Mouse (Mus musculus) cerebellum, postnatal 4 days (tissue): ENCODE data around the gene Tinagl1.

ENCODE experiments used
- DNase-seq, 2 experiments: peaks; one replicate each; pipeline ENCODE4 v3.0.0; 2022; ENCODE audit warnings: low spot score in 2 of 2, mixed read lengths in 1 of 2

Tinagl1 gene

GRCm38 (mm10) chr4:130177536-130177935 lies 2.6 kb upstream of the Tinagl1 start:
- no peak for DNase-seq

- no peak for DNase-seq
These were observed 2.2 kb upstream of the Tinagl1 start for GRCm38 (mm10) chr4:130177087-130177486.

GRCm38 (mm10) chr4:130176156-130176720 lies 1.3 kb upstream of the Tinagl1 start:
- no peak for DNase-seq

- DNase-seq, result no peak
These were observed 439 bp downstream of the Tinagl1 start for GRCm38 (mm10) chr4:130174335-130175031.

DNA sequence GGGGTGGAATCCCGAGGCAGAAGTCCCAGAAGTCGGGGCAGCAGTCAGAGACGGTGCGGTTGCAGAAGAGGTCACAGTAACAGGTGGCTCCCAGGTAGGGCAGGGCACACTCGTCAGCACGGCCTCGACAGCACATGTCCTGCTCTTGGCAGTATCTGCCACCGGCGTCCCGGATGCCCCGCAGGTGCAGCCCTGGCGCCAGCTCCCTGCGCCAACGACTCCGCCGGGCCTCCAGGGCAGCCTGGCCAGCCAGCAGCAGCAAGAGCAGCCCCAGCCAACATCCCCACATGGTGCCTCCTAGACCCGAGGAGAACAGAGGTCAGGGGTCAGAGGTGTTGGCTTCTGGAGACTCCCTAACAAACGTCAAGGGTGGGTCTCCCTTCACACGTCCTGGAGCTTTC lies 1.0 kb downstream of the Tinagl1 start:
- DNase-seq, result no peak

DNA sequence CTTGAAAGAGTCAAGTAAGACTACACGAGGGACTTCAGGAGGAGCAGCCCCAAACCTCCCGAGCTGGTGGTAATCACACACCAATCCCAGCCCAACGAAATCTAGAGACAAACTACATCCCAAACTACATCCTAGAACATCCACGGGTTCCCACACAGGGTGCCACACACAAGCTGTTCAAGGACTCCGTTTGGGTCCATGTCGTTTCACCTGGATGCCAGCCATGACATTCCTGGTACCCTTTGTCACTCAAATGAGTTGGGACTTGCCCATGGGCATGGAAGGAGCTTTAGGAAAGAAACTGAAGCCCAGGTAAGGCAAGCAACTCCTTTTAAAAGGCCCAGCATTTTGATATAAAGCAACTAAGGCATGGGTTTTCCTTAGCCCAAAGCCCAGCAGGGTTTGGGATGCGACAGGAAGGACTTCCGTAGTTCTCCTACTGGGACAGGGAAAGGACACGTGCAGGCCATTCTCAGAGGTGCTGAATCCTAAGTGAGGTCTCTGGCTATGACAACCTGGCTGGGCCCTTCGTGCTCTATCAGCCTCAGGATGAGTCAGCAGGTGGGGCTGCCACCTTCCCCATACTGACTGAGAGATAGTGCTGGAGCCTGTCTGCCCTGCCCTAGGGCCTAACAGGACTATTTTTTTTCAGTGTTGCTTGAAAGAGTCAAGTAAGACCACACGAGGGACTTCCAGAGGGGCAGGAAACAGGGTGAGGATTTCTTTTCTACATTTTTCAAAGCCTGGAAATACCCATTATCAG lies 1.7 kb downstream of the Tinagl1 start:
- DNase-seq, result no peak

DNA sequence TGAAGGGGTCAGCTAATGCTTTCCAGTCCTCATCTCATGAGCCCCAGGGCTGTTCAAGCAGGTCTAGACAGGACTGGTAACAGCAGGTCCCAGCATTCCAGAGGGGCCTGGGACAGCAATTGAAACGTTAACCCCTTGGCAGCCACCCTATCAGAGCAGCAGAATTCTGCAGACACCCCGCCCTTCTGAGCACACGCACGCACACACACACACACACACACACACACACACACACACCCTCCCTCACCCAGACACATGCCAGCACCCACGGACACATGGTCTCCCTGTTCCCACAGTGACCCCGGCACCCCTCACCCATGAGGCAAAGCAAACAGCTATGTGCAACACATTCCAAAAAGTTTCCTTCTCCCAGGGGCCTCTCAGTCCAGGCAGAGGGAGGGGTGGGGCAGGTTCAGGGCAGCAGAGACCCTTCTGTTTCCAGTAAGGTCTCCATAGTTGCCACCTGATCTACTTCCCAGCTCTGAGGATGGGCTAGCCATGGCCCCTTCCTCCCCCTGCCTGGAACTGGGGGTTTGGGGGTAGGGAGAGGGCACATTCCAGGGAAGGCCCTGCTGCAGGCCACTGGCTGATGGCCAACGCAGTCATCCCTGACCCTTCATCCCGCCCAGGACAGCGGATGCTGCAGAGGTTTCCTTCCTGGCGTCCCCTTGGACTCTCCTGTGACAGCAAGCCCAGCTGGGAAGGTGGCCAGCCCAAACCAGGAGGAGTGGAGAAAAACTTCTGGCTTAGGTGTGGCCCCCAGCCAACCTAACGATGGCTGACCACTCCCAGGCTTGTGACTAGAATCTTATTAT lies 2.8 kb downstream of the Tinagl1 start:
- DNase-seq, result no peak

GRCm38 (mm10) chr4:130170362-130170761 lies 4.6 kb downstream of the Tinagl1 start:
- DNase-seq, result no peak

DNA sequence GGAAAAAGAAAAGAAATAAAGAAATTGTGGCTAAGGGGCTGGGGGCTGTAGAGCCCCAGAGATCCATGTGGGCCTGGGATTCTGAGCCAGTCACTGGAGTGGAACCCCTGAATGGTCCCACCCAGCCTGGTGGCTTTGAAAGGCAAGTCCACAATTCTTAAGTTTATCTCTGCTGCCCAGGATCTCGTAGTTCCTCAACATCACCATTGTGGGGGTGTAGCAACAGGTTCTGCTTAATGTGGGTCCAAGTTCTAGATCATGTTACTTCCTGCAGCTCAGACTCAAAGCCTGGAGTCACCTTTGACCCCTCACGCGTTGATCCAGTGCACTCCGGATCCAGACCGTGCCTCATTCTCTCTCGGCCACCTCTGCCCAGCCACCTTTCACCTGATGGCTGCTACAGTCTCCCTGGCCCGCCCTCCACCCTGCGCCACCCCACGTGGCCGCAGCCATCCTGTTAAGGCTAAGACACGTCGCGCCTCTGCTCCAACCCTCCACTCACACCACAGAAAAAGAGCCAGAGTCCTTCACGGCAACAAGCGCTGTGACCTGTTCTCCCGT lies 5.4 kb downstream of the Tinagl1 start:
- no peak for DNase-seq

DNA sequence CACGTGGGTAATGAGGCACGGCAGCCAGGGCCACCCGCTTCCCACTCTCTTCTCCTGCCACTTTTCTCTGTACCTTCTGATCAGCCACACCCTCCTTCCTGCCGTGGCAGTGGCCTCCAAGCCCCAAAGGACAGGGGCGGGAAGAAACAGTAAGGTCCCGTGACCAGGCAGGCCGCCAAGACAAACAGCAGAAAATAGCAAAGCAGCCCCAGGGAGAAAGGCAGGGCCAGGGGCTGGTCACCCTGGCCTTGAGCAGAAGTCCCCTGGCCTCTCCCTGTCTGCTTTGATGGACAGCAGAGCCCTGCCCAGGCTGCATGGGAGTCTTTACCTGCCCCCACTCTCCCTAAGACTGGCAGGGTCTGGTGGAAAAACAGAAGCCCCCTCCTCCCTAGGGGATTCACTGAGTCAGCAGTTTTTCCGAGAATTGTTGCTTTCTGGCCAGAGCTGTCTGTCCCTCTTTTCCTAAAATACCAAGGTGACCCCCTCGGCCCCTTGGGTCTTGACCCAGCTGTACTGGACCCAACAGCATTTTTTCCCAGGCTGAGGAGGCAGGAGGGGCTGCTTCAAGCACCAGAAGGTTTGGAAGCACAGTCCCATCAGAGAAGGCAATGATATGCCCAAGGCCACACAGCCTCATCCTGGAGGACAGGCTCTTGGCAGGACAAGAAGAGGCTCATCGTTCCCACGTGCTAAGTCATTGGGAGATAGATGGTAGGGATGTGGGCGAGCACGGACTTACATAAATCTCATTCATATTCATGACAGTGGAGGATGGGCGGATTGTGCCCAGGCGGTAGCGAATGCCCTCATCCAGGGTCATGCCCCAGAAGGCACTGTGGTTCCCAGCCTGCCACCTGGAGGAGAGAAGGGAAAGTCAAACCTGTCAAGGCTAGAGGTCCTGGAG lies 6.4 kb downstream of the Tinagl1 start:
- peak in 1 of 2 experiments; percentile 35 for DNase-seq

- DNase-seq, result no peak
These were observed 7.1 kb downstream of the Tinagl1 start for GRCm38 (mm10) chr4:130167814-130168213.

DNA sequence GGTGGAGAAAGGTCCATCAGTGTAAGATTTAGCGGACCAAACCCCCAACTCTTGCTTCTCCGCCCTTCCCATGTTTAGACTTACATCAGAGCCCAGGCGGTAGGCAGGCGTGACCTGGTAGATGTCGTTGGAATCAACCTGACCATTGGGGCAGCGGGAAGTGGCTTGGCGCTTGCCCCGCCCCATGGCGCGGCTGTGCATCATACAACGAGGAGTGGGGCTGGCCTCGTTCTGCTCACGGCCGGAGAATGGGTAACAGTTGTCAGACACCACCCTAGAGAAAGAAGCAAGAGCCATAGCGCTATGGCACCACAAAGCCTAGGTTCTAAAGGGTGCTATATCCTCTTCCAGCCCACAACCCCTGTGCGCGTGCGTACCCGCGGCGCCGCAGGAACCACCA lies 7.6 kb downstream of the Tinagl1 start:
- no peak for DNase-seq

GRCm38 (mm10) chr4:130166592-130166991 lies 8.3 kb downstream of the Tinagl1 start:
- no peak for DNase-seq

DNA sequence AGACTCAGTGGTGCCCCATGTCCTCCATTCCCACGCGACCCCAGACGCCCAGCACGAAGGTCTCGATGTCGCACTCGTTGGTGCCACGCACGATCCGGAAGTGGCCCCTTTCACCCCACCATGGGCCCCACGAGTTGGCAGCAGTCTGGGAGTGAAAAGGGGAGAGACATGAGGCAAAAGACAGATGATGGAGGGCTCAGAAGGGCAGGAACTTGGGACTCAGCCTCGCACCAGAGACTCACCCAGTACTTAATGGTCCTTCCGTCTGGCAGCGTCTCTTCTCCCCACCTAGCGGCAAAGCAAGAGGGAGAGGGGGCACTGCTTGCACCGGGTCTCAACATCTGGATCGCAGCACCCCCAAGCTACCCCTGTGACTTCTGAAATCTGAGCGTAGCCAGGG lies 8.9 kb downstream of the Tinagl1 start:
- DNase-seq, result no peak

- DNase-seq, result no peak
These were observed 10.8 kb downstream of the Tinagl1 start for GRCm38 (mm10) chr4:130164121-130164520.

DNA sequence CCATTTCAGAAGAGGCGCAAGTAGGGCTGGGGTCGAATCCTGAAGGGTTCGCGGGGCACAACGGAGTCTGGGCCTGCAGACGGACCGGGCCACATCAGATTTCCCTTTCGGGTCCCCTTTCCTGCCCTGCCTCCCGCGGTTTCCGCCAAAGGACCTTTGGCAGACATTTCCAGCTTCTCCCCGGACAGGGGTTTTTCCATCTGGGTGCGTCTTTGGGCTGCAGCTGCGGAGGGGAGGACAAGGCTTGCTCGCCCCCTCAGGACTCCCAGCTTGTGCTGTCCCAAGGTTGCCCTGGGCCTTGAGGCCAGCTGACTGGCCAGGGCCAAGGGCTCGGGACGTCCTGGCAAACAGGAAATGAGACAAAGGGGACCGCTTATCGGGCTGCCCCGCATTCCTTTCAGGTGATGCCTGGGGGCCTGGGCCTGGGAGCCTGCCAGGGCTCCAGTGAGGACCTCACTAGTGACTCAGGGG lies 11.5 kb downstream of the Tinagl1 start:
- DNase-seq, result no peak

- DNase-seq, result no peak
These were observed 13.6 kb downstream of the Tinagl1 start for GRCm38 (mm10) chr4:130161349-130161748.

DNA sequence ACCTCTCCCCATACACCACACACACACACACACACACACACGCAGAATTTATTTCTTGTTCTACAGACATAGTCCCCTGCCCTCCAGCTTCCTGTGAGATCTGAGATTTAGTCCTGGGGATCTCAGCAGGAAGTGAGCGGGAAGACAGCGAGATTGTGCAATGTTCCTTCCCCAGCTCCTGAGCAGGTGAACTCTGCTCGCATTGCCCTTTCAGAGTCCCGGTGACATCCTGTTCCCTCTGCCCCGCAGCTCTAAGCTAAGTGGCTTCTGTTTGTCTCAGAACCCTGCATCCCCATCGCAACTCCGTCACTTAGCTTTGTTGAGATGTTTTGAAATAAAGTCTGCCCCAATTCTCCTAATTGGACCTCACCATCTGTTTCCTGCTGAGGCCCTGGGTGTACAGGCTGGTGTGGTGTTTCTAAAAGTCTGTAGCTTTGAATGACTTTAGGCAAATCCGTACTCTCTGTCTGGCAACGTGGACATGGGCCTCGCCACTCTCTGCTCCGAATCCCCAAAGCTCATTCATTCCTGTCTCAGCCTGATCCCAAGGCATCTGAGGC lies 18.0 kb downstream of the Tinagl1 start:
- DNase-seq, result no peak

DNA sequence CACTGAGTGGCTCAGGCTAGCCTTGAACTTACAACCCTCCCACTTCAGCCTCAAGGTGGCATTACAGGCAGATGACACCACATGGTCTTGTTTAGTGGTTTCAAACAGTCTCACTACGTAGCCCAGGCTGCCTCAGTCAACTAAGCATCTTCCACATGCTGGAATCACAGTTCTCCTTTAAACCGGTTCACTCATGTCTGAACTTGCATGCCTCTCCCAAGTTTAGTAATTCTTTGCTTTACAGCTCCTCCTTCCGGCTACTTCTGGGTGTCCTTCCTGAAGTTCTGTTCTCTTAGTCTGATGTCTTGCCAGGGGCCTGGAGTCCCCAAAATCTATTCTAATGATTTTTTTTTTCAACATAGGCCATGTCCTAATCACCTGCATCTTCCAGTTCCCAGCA lies 20.7 kb downstream of the Tinagl1 start:
- no peak for DNase-seq

DNA sequence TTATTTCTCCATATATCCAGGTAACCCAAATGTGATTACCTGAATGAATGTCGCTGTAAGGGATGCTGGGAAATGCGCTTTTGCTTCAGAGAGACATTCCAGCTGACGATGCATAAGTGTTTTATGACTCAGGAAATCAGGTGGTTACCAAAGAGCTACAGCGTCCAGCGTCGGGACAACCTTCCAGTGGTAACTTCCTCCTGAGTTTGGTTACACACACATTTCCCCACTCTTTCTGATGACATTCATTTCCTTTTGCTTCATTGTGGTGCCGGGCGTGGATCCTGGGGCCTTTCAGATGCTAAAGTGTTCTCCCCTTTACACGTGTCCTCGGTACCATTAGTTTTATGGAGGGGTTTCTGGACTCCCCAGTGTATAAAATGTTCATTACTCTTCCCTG lies 26.5 kb downstream of the Tinagl1 start:
- DNase-seq, result no peak
